Mouse (Mus musculus): ENCODE measurements around the gene Rims4.

DNA sequence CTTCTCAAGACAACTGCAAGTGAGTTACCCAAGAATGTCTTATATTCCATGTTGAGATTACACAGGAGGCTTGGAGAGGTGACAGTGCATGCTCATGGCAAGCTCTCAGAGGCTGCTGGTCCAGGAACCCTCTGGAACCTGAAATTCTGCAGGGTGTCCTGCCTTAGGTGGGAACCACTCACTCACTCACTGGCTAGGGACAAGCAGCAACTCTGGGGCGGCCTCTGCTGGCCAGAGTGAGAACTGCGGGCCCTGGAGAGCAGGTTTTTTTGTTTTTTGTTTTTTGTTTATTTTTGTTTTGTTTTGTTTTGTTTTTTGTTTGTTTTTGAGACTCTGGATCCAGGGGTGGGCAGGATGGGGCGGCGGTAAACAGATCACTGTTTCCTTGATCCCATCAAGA, 95.2 kb downstream of the Rims4 start:
- TF ChIP-seq POLR2A (IDR thresholded peaks at IDR 0.05; ENCODE audit: extremely low read depth, insufficient read depth, low read length) (no peak), CTCF (IDR thresholded peaks at IDR 0.05; ENCODE audit: extremely low read depth, insufficient read depth, low read length) (peak; percentile 79)
